Mouse (Mus musculus) frontal cortex, postnatal 10 days (tissue): Measurements from ENCODE around the gene Klhdc10.
A peak's percentile ranks its signal among the peaks of the same experiment; 100 is the strongest.
"Not testable (repeated sequence)": the region's sequence is repeated elsewhere in the genome, so short reads cannot be mapped to it uniquely, and the experiment has no call there.

ENCODE experiments used
- DNase-seq, 2 experiments: peaks; one replicate each; pipeline ENCODE4 v3.0.0; 2022; ENCODE audit warnings: low spot score in 2 of 2, mixed read lengths in 1 of 2

Gene Klhdc10

GRCm38 (mm10) chr6:30401308-30402015, at the start of gene Klhdc10:
Gene Klhdc10, plus strand, starts transcription at chr6:30401868.
- peak; percentile 99 for DNase-seq

DNA sequence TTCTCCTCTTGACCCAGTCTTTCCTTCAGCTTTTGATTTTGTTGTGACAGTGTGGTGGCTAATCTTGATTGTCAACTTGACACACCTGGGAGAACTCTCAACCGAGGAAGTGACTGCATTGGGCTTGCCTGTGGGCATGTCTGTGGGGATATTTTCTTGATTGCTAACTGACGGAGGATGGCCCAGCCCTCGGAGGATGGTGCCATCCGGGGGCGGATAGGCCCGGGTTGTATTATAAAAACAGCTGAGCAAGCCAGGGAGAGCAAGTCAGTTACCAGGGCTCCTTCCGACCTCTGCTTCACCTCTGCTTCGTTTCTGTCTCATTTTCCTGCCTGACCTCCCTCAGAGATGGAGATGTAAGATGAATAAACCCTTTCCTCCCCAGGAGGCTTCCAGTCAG, 48.9 kb upstream of the Klhdc10 start:
- DNase-seq: no peak

DNA sequence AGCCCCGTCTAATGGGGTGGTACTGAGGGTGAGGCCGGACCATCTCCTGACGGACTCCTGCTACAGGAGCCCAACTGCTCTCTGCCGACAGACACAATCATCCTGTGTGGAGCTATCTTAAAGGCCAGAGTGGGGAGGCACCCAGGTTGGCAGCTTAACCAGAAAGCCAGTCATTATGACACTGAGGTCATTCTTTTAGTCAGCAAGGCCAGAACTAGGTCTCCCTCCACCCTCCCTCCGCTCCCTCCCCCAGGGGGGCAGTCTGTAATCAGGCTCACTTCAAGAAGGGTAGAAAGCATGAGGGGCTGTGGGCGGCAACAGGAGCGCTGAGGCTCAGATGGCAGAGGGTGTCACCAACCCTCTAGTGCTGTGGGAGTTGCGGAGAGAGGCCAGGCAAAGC, 48.0 kb upstream of the Klhdc10 start:
- no peak for DNase-seq

DNA sequence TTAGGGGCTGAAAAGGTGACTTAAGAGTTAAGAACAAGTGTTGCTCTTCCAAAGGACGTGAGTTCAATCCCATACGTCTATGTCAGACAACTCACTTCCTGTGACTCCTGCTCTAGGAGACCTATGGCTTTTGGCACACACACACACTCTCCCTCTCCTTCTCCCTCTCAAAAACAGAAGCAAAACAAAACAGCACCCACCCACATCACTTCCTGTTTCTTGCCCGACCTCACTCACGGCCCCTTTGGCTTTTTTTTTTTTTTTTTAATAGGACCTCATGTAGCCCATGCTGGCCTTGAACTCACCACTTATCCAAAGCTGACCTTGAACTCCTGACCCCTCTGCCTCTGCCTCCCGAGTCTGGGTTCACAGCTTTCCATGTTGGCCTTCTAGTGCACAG, 46.9 kb upstream of the Klhdc10 start:
- DNase-seq: no peak

DNA sequence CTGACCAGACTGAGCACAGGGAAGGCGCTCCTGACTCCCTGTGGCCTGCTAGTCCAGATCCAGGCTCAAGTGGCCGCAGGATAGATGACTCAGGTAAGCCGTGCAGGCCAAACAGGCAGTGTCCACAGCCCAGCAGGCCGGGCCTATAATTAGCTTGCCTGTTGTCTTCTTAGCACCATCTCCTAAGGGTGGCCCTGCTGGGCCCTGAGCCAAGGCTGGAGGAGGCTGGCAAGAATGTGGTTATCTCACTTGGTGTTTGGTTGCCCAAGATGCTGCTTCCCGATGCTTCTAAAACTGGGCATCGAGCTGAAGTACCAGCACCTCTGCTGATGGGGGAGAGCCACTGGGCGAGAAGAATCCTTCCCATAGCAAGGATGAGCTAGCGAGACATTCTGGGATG, 46.0 kb upstream of the Klhdc10 start:
- no peak for DNase-seq

DNA sequence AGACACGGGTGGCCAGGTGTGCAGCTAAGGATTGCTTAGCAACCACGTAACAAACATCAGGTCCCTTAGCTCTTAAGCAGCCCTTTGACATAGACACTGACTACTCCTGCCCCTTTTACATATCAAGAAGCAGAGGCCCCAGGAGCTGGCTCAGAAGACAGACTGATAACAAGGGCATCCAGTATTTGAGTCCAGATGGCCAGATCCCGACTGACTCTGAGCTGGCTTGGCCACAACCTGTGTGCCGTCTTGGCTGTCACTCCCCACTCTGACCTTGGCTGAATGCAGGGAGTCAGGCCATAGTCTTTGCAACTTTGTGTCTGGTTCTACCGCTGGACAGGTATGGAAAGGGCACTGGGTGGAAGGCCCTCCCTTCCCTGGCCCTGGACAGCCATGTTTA, 45.5 kb upstream of the Klhdc10 start:
- DNase-seq: no peak

DNA sequence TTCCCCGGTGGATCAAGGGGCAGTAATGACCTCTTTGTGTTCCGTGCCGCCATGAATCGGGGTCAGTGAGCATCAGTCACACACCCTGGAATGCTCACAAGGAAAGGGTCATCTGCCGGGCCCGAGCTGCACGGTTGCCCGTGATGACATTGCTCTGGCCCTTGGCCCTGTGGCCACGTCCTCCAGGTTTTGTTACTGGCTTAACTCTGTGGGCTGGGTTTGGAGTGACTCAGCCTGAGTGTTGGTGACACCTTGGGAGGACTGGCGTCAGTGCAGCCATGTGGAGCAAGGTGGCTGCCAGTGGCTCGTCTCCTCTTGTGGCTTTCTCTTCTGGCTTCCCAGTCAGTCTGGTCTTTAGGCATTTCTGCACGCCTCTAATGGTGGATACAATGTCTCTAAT, 45.0 kb upstream of the Klhdc10 start:
- DNase-seq: no peak

DNA sequence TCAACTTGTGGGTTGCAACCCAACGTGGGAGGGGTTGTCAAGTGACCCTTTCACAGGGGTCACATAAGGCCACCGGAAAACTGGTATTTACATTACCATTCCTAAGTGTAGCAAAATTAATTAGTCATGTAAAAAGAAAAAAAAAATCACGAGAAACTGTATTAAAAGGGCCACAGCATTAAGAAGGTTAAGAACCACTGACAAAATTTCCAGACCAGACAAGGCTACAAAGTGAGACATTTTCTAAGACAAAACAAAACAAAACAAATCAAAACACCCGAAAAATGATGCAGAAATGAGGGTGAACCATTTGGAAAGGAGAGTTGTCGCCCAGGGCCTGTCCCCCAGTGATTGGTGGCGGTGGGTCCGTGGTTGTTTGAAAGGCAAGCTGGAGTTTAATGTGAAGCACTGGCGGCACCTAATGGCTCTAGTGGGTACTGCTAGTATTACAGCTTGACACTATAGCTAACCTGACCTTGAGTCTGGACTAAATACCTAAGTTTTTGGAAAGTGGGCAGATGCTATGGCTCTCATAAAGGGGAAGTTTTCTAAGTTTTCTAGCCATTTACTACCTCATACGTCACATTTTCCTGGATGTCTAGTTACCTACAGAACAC, 44.0 kb upstream of the Klhdc10 start:
- peak; percentile 55 to 77 for DNase-seq

DNA sequence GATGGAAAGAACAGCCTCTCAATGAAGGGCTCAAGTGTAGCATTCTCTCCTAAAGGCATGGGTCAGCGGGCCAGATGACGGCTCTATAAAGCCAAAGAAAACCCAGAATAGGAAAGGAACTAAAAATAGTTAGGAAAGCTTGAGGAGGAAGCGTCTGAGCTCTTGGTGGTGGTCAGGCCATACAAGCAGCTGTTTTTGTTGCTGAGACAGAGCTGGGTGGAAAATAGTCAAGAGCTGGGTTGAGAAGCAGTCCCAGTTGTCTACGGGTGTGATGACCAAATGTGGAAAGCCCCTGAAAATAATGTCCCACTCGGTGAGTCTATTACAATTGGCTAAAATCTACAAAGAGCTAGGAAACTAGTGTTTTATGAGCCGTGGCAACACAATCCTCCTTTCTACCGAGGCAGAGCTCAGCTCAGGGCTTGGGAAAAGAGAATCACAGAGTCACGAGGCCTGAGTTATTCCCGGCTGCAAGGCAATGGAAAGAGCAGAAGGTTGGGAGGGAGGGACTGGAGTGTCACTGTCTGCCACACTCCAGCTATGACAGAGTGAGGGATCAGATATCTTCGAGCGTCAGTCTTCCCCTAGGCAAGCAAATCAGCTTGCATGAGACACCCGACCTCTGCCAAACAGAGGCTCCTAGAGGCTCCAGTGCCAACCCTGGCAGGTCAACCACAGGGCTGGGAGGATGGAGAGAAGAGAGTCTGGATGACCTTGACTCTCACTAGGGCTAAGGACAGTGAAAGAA, 41.7 kb upstream of the Klhdc10 start:
- no peak for DNase-seq

DNA sequence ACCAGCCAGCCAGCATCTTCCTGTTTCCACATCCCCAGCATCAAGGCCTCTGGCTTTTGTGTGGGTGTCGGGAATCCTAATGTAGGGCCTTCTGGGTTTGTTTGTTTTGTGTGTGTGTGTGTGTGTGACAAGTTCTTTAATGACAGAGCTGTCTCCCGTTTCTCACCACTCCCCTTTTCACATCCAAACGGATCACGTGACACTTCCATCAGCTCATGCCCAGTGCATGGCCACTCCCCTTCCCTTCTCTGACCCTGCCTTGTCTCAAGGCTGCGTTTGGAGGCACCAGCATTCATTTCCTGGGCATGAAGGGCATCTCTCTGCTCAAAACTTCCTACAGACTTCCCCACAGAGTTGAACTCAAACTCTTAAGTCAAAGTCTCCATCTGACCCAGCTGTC, 37.9 kb upstream of the Klhdc10 start:
- no peak for DNase-seq

DNA sequence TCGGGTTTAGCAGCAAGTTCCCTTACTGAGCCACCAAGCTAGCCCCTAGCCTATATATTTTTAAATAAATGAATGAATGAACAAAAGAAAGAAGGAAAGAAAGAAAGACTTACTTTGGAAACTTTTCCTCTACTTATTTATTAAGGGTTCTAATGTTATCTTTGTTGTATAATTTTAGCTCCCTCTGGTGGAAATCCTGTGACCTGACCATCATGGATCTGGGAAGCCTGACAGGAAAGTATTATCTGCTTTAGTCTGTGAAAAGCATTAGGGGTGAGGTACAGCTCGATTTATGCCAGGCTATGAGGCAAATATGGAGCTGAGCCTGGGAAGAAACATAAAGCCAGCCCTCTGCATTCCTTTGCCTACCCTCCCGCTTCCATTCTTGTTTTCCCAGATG, 32.4 kb upstream of the Klhdc10 start:
- DNase-seq: no peak

DNA sequence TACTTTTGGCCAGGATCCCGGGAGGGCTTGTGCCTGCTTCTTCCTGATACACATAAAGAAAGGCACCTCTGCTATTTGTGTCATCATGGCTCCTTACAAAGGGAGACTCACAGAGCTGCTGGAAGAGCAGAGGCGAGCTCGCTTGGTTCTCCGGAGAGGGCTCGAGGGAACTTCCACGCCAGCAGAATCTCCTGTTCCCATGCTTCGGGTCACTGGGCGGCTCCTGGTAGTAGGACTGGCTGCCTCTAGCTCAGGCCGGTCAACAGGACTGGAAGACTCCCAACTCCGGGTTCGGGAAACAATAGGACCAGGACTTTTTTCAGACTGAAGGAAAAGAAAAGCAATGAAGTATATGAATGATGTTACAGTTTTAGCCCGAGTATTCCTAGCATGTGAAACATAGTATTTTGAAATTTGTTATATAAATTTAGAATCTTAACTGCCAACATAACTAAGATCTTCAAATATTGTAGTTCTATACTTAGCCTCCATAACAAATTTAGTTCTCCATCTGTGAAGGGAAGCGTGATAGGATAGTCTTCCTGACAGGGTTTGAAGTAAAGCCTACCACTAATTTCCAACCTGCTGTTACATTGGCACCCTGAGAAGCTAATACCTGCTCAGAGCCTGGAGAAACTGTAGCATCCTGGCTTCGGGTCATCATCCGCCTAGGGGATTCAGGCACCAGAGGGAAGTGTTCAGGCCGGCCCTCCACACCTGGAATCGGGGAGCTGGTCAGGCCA, 28.9 kb upstream of the Klhdc10 start:
- DNase-seq: no peak

GRCm38 (mm10) chr6:30374731-30375510, 26.7 kb upstream of the Klhdc10 start:
- DNase-seq: no peak

GRCm38 (mm10) chr6:30375791-30376190, 25.9 kb upstream of the Klhdc10 start:
- DNase-seq: no peak

- no peak for DNase-seq
Measured at GRCm38 (mm10) chr6:30381116-30381515, 20.6 kb upstream of the Klhdc10 start.

- not testable (repeated sequence) for DNase-seq
Measured at GRCm38 (mm10) chr6:30390271-30390670, 11.4 kb upstream of the Klhdc10 start.

DNA sequence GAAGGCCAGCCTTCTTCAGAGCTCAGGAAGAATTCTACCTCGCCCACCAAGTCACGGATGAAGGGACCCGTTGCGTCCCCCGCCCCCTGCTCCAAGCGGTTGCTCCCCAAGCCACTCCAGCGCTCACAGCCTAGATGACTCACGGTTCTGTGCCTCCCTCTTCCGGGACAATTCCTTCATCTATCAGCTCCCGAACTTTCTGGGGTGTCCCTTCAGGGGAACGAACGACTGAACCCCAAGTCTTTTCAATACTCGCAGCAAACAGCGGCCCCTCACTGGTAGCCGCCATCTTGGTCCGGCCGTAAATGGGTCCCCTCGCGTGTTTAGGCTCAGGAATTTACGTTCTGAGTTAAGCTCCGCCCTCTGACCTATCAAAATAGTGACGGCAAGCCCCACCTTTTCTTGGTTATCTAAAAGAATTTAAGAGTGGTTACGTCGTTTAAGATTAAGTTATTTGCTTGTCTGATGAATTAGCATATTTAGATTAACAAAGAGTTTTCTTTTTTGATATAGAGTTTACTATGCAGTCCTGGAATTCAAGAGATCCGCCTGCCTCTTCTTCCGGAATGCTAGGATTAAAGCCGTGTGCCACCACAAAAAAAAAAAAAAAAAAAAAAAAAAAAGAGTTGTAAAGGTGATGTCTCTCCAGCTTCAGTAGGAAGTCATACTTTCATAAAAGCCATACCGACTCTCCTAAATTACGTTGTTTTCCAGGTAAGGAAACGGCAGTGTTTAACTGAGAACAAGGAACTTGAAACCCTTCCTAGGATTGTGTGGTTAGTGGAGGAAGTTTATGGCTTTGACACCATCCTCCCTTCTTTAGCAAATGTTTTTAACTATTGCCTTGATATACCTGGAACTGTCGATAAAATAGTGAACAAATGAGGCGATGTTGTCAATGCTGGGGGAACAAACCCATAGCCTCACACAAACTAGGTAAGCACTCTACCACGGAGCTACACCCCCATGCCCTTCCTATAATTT, 10.7 kb upstream of the Klhdc10 start, which contains the start of gene Zc3hc1:
TSS of gene Zc3hc1 (minus strand) at position 315 of the 984 bp plus-strand sequence.
- DNase-seq: peak; percentile 34 to 63

GRCm38 (mm10) chr6:30391996-30392395, 9.7 kb upstream of the Klhdc10 start:
- no peak for DNase-seq

DNA sequence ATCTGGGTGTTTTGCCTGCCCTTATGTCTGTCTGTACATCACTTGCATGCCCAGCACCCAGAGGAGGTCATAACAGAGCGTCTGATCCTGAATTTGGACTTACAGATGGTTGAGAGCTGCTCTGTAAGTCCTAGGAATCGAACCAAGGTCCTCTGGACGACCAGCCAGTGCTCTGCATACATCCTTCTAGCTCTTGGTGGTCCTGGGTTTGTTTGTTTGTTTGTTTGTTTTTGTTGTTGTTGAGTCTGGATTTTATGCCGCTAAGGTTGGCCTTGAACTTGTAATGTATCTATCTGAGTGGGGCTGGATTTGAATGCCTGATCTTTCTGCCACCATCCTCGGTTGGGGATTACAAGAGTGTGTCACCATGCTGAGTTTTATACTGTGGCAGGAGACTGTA, 1.5 kb upstream of the Klhdc10 start:
- no peak for DNase-seq

DNA sequence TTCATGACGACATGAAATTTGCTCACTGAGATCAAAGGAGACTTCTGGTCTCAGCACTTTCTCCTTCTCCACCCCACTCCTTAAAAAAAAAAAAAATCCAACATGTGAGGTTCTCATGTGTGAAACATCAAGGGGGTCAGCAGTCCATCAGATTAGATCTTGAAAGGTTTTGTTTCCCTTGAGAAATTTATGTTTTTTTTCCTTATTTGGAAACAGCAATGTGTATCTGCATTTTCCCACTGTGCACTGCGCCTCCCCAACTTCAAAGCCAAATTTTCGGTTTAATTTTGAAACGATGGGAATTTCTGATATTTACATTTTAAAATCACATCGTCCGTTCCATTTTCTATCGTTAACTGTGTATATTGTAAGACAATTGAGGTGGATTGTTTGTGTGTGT, 952 bp upstream of the Klhdc10 start:
- DNase-seq: no peak
